Mouse (Mus musculus): ENCODE results near the gene Supt6. TPM values are rescaled to one million over a fixed set of nuclear protein-coding genes. Genes with fewer than 3 reads are reported as not detected.

Supt6 gene
- polyA plus RNA-seq, 1 experiment, result 33.9 TPM

DNA sequence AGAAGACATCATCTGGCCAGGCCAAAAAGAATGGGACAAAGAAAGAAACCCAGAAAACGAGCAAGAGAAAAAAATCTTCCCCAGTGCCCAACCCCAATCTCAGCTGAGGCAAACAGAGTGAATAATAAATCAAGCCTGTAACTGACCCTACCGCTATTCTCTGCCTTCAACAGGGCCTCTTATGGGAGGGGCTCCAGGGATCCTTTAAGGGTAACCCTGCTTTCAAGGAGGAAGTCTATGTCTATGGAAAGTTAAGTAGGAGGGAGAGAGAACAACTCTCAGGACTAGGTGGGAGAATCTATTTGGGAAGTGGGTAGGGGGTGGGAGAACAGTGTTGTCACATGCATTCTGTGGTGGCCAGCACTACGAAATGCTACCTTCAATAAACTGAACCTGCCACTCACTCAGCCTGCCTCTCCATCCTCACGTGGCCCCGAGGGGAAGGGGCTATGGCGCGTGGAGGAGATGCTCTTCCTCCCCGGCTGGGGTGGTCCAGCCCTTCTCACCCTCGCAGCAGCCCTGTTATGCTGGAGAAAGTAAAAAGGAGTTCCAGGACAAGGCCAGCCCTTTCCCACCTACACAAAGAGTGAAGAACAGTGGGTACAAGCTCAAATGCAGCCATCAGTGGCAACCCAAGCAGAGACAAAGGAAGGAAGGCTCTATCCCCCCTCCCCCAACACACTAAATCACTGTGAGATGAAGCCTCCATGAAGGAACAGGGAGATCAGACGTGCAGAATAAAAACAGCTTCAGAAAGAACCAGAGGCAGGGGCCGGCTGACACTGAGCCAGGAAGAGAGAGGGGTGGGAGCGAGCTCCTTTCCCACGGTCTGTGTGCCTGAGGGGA is 40.2 kb downstream of the Supt6 start:
- no peak overlapping the region for H3ac ChIP-seq (ENCODE audit: control insufficient read depth, insufficient read length, low read depth)
- no peak overlapping the region for H3K4me3 ChIP-seq (ENCODE audit: insufficient read depth, poor library complexity, severe bottlenecking)
- no peaks in the 10 kb centered on the region for H3K79me2 ChIP-seq (ENCODE audit: control insufficient read depth, insufficient read depth)
- TF ChIP-seq MAX (IDR thresholded peaks at IDR 0.05) (no peak), CTCF (IDR thresholded peaks at IDR 0.05; ENCODE audit: control insufficient read depth, insufficient read depth, insufficient read length) (no peak), USF1 (IDR thresholded peaks at IDR 0.05; ENCODE audit: low read depth) (no peak), CEBPB (IDR thresholded peaks at IDR 0.05; ENCODE audit: low read depth) (no peak)
- H3K27me3 ChIP-seq (ENCODE audit: control insufficient read depth, insufficient read depth, insufficient read length), result no peaks in the 10 kb centered on the region
- H3K36me3 ChIP-seq (ENCODE audit: control insufficient read depth, insufficient read depth), result peaks cover 60% of the 10 kb centered on the region
- no peaks in the 10 kb centered on the region for H3K79me3 ChIP-seq (ENCODE audit: low read depth)

DNA sequence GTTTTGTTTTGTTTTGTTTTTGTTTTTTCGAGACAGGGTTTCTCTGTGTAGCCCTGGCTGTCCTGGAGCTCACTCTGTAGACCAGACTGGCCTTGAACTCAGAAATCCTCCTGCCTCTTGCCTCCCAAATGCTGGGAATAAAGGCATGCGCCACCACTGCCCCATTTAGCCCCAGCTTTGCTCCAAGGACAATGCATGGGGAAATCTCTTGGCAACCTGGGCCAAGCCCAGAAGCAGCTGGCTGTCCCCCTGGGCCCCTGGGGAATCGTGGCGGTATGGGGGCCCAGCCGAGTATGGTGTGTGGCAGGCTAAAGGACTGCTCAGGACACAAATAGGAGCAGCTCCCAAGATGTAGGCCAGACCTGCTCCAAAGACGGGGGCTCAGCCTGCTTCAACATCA is 41.5 kb downstream of the Supt6 start:
- Histone ChIP-seq H3K36me3 (ENCODE audit: control insufficient read depth, insufficient read depth) (peaks cover 48% of the 10 kb centered on the region), H3K79me3 (ENCODE audit: low read depth) (no peaks in the 10 kb centered on the region), H3K4me3 (ENCODE audit: insufficient read depth, poor library complexity, severe bottlenecking) (no peak overlapping the region), H3K27me3 (ENCODE audit: control insufficient read depth, insufficient read depth, insufficient read length) (no peaks in the 10 kb centered on the region), H3ac (ENCODE audit: control insufficient read depth, insufficient read length, low read depth) (no peak overlapping the region), H3K79me2 (ENCODE audit: control insufficient read depth, insufficient read depth) (no peaks in the 10 kb centered on the region)
- TF ChIP-seq CEBPB (IDR thresholded peaks at IDR 0.05; ENCODE audit: low read depth), result no peak
- TF ChIP-seq MAX (IDR thresholded peaks at IDR 0.05), result no peak
- TF ChIP-seq MYOG (IDR thresholded peaks at IDR 0.05; ENCODE audit: control insufficient read depth, extremely low read depth, insufficient read length), result no peak
- no peak for TF ChIP-seq FOSL1 (IDR thresholded peaks at IDR 0.05; ENCODE audit: insufficient read depth, low read length, poor library complexity, severe bottlenecking)
- no peak for TF ChIP-seq CTCF (IDR thresholded peaks at IDR 0.05; ENCODE audit: control insufficient read depth, insufficient read depth, insufficient read length)
- TF ChIP-seq MYOD1 (IDR thresholded peaks at IDR 0.05; ENCODE audit: control insufficient read depth, insufficient read length, low read depth), result no peak
- TF ChIP-seq USF1 (IDR thresholded peaks at IDR 0.05; ENCODE audit: low read depth), result no peak

DNA sequence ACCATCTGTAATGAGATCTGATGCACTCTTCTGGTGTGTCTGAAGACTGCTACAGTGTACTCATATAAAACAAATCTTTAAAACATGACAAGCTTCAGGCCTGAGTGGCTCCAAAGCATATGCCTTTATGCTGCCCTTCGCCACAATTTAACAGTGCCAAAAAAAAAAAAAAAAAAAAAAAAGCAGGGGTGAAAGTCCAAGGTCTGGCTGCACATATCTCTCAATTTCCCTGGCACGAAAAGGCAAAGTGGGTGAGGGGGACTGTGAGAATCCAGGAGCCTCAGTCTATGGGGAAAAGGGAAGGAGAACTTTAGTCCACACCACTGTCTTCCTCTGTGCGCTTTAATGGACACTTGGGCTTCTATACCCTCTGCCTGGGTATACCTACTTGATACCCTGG is 43.4 kb downstream of the Supt6 start:
- no peaks in the 10 kb centered on the region for H3K27me3 ChIP-seq (ENCODE audit: control insufficient read depth, insufficient read depth, insufficient read length)
- no peaks in the 10 kb centered on the region for H3K79me3 ChIP-seq (ENCODE audit: low read depth)
- H3K79me2 ChIP-seq (ENCODE audit: control insufficient read depth, insufficient read depth), result no peaks in the 10 kb centered on the region
- H3K4me3 ChIP-seq (ENCODE audit: insufficient read depth, poor library complexity, severe bottlenecking), result no peak overlapping the region
- no peak for TF ChIP-seq MYOG (IDR thresholded peaks at IDR 0.05; ENCODE audit: control insufficient read depth, extremely low read depth, insufficient read length)
- TF ChIP-seq FOSL1 (IDR thresholded peaks at IDR 0.05; ENCODE audit: insufficient read depth, low read length, poor library complexity, severe bottlenecking), result no peak
- no peak for TF ChIP-seq CEBPB (IDR thresholded peaks at IDR 0.05; ENCODE audit: low read depth)
- no peak for TF ChIP-seq MYOD1 (IDR thresholded peaks at IDR 0.05; ENCODE audit: control insufficient read depth, insufficient read length, low read depth)
- no peak for TF ChIP-seq CTCF (IDR thresholded peaks at IDR 0.05; ENCODE audit: control insufficient read depth, insufficient read depth, insufficient read length)
- no peak for TF ChIP-seq USF1 (IDR thresholded peaks at IDR 0.05; ENCODE audit: low read depth)
- TF ChIP-seq MAX (IDR thresholded peaks at IDR 0.05), result no peak
- no peak overlapping the region for H3ac ChIP-seq (ENCODE audit: control insufficient read depth, insufficient read length, low read depth)
- H3K36me3 ChIP-seq (ENCODE audit: control insufficient read depth, insufficient read depth), result peaks cover 30% of the 10 kb centered on the region

DNA sequence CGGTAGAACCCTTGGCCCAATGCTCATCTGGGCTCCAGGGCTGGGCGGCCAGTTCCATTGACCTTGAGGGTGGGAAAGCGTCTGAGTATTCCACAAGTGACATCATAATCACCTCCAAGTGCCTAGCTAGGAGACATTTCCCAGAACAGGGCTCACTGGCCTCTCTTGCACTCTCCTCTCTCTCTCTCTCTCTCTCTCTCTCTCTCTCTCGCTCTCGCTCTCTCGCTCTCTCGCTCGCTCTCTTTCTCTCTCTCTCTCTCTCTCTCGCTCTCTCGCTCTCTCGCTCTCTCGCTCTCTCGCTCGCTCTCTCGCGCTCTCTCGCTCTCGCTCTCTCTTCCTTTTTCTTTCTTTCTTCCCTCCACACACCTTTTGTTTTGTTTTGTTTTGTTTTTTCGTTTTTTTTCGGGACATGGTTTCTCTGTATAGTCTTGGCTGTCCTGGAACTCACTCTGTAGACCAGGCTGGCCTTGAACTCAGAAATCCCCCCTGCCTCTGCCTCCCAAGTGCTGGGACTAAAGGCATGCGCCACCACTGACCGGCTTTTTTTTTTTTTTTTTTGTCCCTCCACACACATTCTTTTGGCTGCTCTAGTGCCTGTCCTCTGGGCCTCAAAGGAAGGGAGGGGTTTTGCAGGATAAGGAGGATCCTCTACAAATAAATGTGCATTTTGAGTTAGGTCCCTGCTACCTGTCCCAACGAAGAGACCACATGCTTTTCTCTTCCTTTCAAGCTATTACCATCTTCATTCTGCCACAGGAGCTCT is 50.5 kb downstream of the Supt6 start:
- no peak for TF ChIP-seq MYOG (IDR thresholded peaks at IDR 0.05; ENCODE audit: control insufficient read depth, extremely low read depth, insufficient read length)
- no peak for TF ChIP-seq MAX (IDR thresholded peaks at IDR 0.05)
- no peak for TF ChIP-seq FOSL1 (IDR thresholded peaks at IDR 0.05; ENCODE audit: insufficient read depth, low read length, poor library complexity, severe bottlenecking)
- no peak for TF ChIP-seq USF1 (IDR thresholded peaks at IDR 0.05; ENCODE audit: low read depth)
- no peak for TF ChIP-seq CEBPB (IDR thresholded peaks at IDR 0.05; ENCODE audit: low read depth)
- TF ChIP-seq MYOD1 (IDR thresholded peaks at IDR 0.05; ENCODE audit: control insufficient read depth, insufficient read length, low read depth), result no peak
- TF ChIP-seq CTCF (IDR thresholded peaks at IDR 0.05; ENCODE audit: control insufficient read depth, insufficient read depth, insufficient read length), result no peak
- Histone ChIP-seq H3K27me3 (ENCODE audit: control insufficient read depth, insufficient read depth, insufficient read length) (no peaks in the 10 kb centered on the region), H3K79me3 (ENCODE audit: low read depth) (peaks cover 6% of the 10 kb centered on the region), H3K36me3 (ENCODE audit: control insufficient read depth, insufficient read depth) (peaks cover 51% of the 10 kb centered on the region), H3K4me3 (ENCODE audit: insufficient read depth, poor library complexity, severe bottlenecking) (no peak overlapping the region), H3K79me2 (ENCODE audit: control insufficient read depth, insufficient read depth) (peaks cover 14% of the 10 kb centered on the region), H3ac (ENCODE audit: control insufficient read depth, insufficient read length, low read depth) (no peak overlapping the region)

DNA sequence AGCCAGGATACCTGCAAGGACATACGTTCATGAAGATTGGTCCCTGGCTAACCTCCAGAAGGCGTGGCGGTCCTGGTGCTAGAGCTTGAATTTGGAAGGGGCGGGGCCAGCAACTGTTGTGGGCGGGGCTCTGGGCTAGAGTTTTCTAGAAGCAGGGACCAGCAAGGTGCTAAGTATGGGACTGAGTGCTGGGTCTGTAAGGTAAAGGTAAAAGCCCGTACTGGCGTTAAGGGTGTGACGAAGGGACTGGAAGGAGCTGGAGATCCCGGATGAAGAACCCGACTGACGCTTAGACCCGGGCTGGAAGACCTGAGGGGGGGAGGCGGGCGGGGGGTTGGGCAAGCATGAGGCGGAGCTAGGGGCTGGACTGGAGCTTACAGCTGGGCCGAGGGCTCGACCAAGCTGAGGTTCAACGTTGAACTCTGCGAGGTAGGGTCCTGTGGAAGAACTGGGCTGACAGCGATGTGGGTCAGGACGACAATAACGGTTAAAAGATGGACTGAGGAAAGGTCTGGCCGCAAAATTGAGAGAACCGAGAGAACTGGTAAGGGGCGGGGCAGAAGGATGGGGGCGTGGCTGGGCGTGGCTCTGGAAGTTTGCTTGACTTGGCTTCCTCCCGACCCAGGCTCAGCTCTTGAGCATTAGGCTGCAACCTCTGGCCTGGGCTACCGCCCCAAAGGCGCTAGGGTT is 51.2 kb downstream of the Supt6 start:
- peaks cover 57% of the 10 kb centered on the region for H3K36me3 ChIP-seq (ENCODE audit: control insufficient read depth, insufficient read depth)
- H3K27me3 ChIP-seq (ENCODE audit: control insufficient read depth, insufficient read depth, insufficient read length), result no peaks in the 10 kb centered on the region
- TF ChIP-seq CEBPB (IDR thresholded peaks at IDR 0.05; ENCODE audit: low read depth) (no peak), FOSL1 (IDR thresholded peaks at IDR 0.05; ENCODE audit: insufficient read depth, low read length, poor library complexity, severe bottlenecking) (no peak), MAX (IDR thresholded peaks at IDR 0.05) (no peak), MYOG (IDR thresholded peaks at IDR 0.05; ENCODE audit: control insufficient read depth, extremely low read depth, insufficient read length) (no peak), USF1 (IDR thresholded peaks at IDR 0.05; ENCODE audit: low read depth) (no peak), CTCF (IDR thresholded peaks at IDR 0.05; ENCODE audit: control insufficient read depth, insufficient read depth, insufficient read length) (no peak), MYOD1 (IDR thresholded peaks at IDR 0.05; ENCODE audit: control insufficient read depth, insufficient read length, low read depth) (no peak)
- no peak overlapping the region for H3K4me3 ChIP-seq (ENCODE audit: insufficient read depth, poor library complexity, severe bottlenecking)
- peaks cover 11% of the 10 kb centered on the region for H3K79me3 ChIP-seq (ENCODE audit: low read depth)
- H3ac ChIP-seq (ENCODE audit: control insufficient read depth, insufficient read length, low read depth), result no peak overlapping the region
- peaks cover 21% of the 10 kb centered on the region for H3K79me2 ChIP-seq (ENCODE audit: control insufficient read depth, insufficient read depth)
